Comparison of ENCODE assay signal across 11 mouse cellular contexts in the genomic region with DNA sequence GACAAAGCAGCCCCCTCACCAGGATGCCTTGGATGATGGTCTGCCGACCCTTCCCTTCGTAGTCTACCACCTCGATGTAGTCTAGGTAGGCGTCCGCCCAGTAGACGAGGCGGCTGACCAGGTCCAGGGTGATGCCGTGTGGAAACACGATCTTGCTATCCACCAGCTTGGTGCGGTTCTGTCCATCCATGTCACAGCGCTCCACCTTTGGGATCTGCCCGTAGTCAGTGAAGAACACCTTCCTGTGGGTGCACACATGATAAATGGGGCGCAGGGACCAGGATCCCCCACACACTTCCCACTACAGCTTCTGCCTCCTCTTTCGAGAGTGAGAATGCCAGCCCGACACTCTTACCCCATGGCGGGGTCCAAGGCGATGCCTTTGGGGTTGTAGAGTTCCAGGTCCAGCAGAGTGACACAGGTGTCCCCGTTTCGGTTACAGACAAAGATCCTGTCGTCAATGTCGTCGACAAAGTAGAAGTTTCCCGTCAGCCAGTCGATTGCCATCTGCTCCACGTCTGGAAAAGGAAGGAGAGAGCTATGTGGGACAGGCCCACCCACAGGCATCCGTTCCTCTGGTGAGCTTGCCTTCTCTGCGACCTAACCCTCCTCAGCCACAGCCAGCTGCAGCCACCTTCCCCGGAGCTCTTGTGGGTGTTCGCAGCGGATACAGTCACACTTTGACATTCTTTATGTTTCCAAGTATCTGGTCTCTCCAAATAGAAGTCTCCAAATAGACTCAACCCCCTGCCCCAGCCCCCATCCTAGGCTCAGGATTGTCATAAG. TPM values are rescaled to one million over a fixed set of nuclear protein-coding genes. Genes with fewer than 3 reads are reported as not detected.
DNase-seq lines count a peak whose midpoint lies in the region; ATAC-seq and TF ChIP-seq lines count a peak whose summit lies in the region.
"Had no signal": no experiment of that assay in that cellular context is flagged by ENCODE, and none has a peak within 500 bp of the region (broad histone marks: within the 10 kb centered on the region; RNA-seq: fewer than 3 reads in every experiment).

No protein-coding gene starts in this region.

- 86% methylated on average over 30 of the region's 30 CpGs for WGBS in embryonic facial prominence, embryonic 13.5 days
- WGBS in embryonic facial prominence, embryonic 10.5 days, result 91% methylated on average over 30 of the region's 30 CpGs
- 89% methylated on average over 30 of the region's 30 CpGs for WGBS in limb, embryonic 15.5 days
- WGBS in limb, embryonic 10.5 days, result 92% methylated on average over 30 of the region's 30 CpGs
- 77% methylated on average over 30 of the region's 30 CpGs for WGBS in stomach, postnatal 0 days

- no peaks in the 10 kb centered on the region for H3K27me3 ChIP-seq in embryonic facial prominence, embryonic 13.5 days
- no peaks in the 10 kb centered on the region for H3K27me3 ChIP-seq in embryonic facial prominence, embryonic 10.5 days (replicated peaks; ENCODE audit: low read depth, poor library complexity, severe bottlenecking)
- no peaks in the 10 kb centered on the region for H3K27me3 ChIP-seq in limb, embryonic 15.5 days
- H3K27me3 ChIP-seq in limb, embryonic 10.5 days (ENCODE audit: low read depth, poor library complexity, severe bottlenecking), result no peaks in the 10 kb centered on the region
- H3K27me3 ChIP-seq in stomach, postnatal 0 days (ENCODE audit: control insufficient read depth, insufficient read depth, low read length), result no peaks in the 10 kb centered on the region
- H3K27me3 ChIP-seq: forebrain, embryonic 12.5 days had no signal

- TF ChIP-seq CTCF in stomach, postnatal 0 days (IDR thresholded peaks at IDR 0.05; ENCODE audit: low read depth), result no peak

- no peak for TF ChIP-seq EP300 in stomach, postnatal 0 days (optimal IDR thresholded peaks at IDR 0.05)

- H3K4me1 ChIP-seq in embryonic facial prominence, embryonic 13.5 days, result peaks cover 52% of the 10 kb centered on the region
- H3K4me1 ChIP-seq in embryonic facial prominence, embryonic 10.5 days, result peaks cover 54% of the 10 kb centered on the region
- peaks cover 55% of the 10 kb centered on the region for H3K4me1 ChIP-seq in limb, embryonic 15.5 days
- peaks cover 56% of the 10 kb centered on the region for H3K4me1 ChIP-seq in limb, embryonic 10.5 days
- peaks cover 21% of the 10 kb centered on the region for H3K4me1 ChIP-seq in stomach, postnatal 0 days (replicated peaks; ENCODE audit: control insufficient read depth, insufficient read depth)

- no peak overlapping the region for H3K9ac ChIP-seq in embryonic facial prominence, embryonic 13.5 days
- H3K9ac ChIP-seq in limb, embryonic 15.5 days, result no peak overlapping the region
- H3K9ac ChIP-seq in stomach, postnatal 0 days (ENCODE audit: low read length), result 0 out of 2 replicates have a peak overlapping the region, but pooled peaks have one; percentile 4
- H3K9ac ChIP-seq: forebrain, embryonic 12.5 days had no signal

- no peak for ATAC-seq in embryonic facial prominence, embryonic 13.5 days (ENCODE audit: insufficient number of reproducible peaks, insufficient read depth, low FRiP score, low TSS enrichment, low read depth)
- no peak for ATAC-seq in limb, embryonic 15.5 days (ENCODE audit: insufficient number of reproducible peaks, low FRiP score, low TSS enrichment, low read depth)
- ATAC-seq in stomach, postnatal 0 days (ENCODE audit: low FRiP score, low TSS enrichment), result no peak
- ATAC-seq: hindbrain, embryonic 16.5 days had no signal

- no peaks in the 10 kb centered on the region for H3K9me3 ChIP-seq in embryonic facial prominence, embryonic 13.5 days
- no peaks in the 10 kb centered on the region for H3K9me3 ChIP-seq in embryonic facial prominence, embryonic 10.5 days
- H3K9me3 ChIP-seq in limb, embryonic 15.5 days, result no peaks in the 10 kb centered on the region
- H3K9me3 ChIP-seq in limb, embryonic 10.5 days (replicated peaks), result no peaks in the 10 kb centered on the region
- no peaks in the 10 kb centered on the region for H3K9me3 ChIP-seq in stomach, postnatal 0 days (ENCODE audit: control insufficient read depth, low read length)
- H3K9me3 ChIP-seq: forebrain, embryonic 12.5 days had no signal

- DNase-seq in embryonic facial prominence, embryonic 10.5 days (ENCODE audit: low spot score), result no peak
- no peak for DNase-seq in limb, embryonic 10.5 days (ENCODE audit: low spot score)
- peak; percentile 26 for DNase-seq in thymus, postnatal 14 days
- DNase-seq in thymus, adult 18-20 months, result no peak
- DNase-seq in stomach, postnatal 0 days (ENCODE audit: low spot score), result no peak
- no peak for DNase-seq in cerebellum, postnatal 25 days
- DNase-seq: adrenal gland, postnatal 10 days had no signal

- no peak overlapping the region for H3K4me3 ChIP-seq in embryonic facial prominence, embryonic 13.5 days
- H3K4me3 ChIP-seq in embryonic facial prominence, embryonic 10.5 days, result no peak overlapping the region
- H3K4me3 ChIP-seq in limb, embryonic 15.5 days, result no peak overlapping the region
- H3K4me3 ChIP-seq in limb, embryonic 10.5 days, result no peak overlapping the region
- H3K4me3 ChIP-seq in stomach, postnatal 0 days (ENCODE audit: low read depth, low read length), result no peak overlapping the region
- H3K4me3 ChIP-seq: forebrain, embryonic 12.5 days had no signal

- 0 out of 2 replicates have a peak overlapping the region, but pooled peaks have one; percentile 33 for H3K27ac ChIP-seq in embryonic facial prominence, embryonic 13.5 days
- no peak overlapping the region for H3K27ac ChIP-seq in embryonic facial prominence, embryonic 10.5 days (replicated peaks)
- H3K27ac ChIP-seq in limb, embryonic 15.5 days, result peak overlapping the region; percentile 89; the same call in 1 of the 2 replicates
- H3K27ac ChIP-seq in limb, embryonic 10.5 days, result no peak overlapping the region
- peak overlapping the region; percentile 49; the same call in 1 of the 2 replicates for H3K27ac ChIP-seq in stomach, postnatal 0 days (replicated peaks)
- H3K27ac ChIP-seq: forebrain, embryonic 12.5 days had no signal

- H3K4me2 ChIP-seq in embryonic facial prominence, embryonic 13.5 days, result no peak overlapping the region
- no peak overlapping the region for H3K4me2 ChIP-seq in limb, embryonic 15.5 days
- H3K4me2 ChIP-seq in stomach, postnatal 0 days (replicated peaks; ENCODE audit: low read depth), result no peak overlapping the region
- H3K4me2 ChIP-seq: forebrain, embryonic 12.5 days had no signal

- peaks cover 78% of the 10 kb centered on the region for H3K36me3 ChIP-seq in embryonic facial prominence, embryonic 13.5 days
- H3K36me3 ChIP-seq in embryonic facial prominence, embryonic 10.5 days (replicated peaks), result peaks cover 94% of the 10 kb centered on the region
- peaks cover 63% of the 10 kb centered on the region for H3K36me3 ChIP-seq in limb, embryonic 15.5 days
- peaks cover 94% of the 10 kb centered on the region for H3K36me3 ChIP-seq in limb, embryonic 10.5 days
- H3K36me3 ChIP-seq in stomach, postnatal 0 days (ENCODE audit: control insufficient read depth, insufficient read depth, low read length), result peaks cover 8% of the 10 kb centered on the region; the same call in 1 of the 2 replicates

RNA-seq across cellular contexts. Expression of a gene that starts 25.8 kb away (rescaled TPM):
- polyA plus RNA-seq in embryonic facial prominence, embryonic 13.5 days (2015; fragmentation: Nextera tagmentation; extraction: Ambion mirVana), result 139 and 159 TPM in 2 replicates
- polyA plus RNA-seq in embryonic facial prominence, embryonic 10.5 days (2016; fragmentation: Nextera tagmentation; extraction: Ambion mirVana), result 66.6 and 70.6 TPM in 2 replicates
- 146 and 148 TPM in 2 replicates for polyA plus RNA-seq in limb, embryonic 15.5 days (2015; fragmentation: Nextera tagmentation; extraction: Ambion mirVana)
- 48.6 and 67.8 TPM in 2 replicates for polyA plus RNA-seq in limb, embryonic 10.5 days (2016; fragmentation: Nextera tagmentation; extraction: Ambion mirVana)
- polyA plus RNA-seq in stomach, postnatal 0 days (2015; fragmentation: Nextera tagmentation; extraction: Ambion mirVana), result 32.7 and 37.4 TPM in 2 replicates

RNA-seq across cellular contexts. Expression of a gene that starts 47.7 kb away (rescaled TPM):
- polyA plus RNA-seq in embryonic facial prominence, embryonic 13.5 days (2015; fragmentation: Nextera tagmentation; extraction: Ambion mirVana), result 21.1 and 22.0 TPM in 2 replicates
- 10.4 and 11.5 TPM in 2 replicates for polyA plus RNA-seq in embryonic facial prominence, embryonic 10.5 days (2016; fragmentation: Nextera tagmentation; extraction: Ambion mirVana)
- 36.7 and 38.9 TPM in 2 replicates for polyA plus RNA-seq in limb, embryonic 15.5 days (2015; fragmentation: Nextera tagmentation; extraction: Ambion mirVana)
- polyA plus RNA-seq in limb, embryonic 10.5 days (2016; fragmentation: Nextera tagmentation; extraction: Ambion mirVana), result 8.4 and 9.7 TPM in 2 replicates
- polyA plus RNA-seq in stomach, postnatal 0 days (2015; fragmentation: Nextera tagmentation; extraction: Ambion mirVana), result 31.4 and 34.6 TPM in 2 replicates

Comparison
In these comparisons a context has a peak if more than half of its experiments do, and no peak if none do; other contexts are left out.
1. H3K27ac ChIP-seq: peak in embryonic facial prominence, embryonic 13.5 days (single experiment), limb, embryonic 15.5 days (single experiment) and stomach, postnatal 0 days (single experiment); none in embryonic facial prominence, embryonic 10.5 days (single experiment) and limb, embryonic 10.5 days (single experiment).